Mouse (Mus musculus): ENCODE results near the gene Cnbd2. TPM values are rescaled to one million over a fixed set of nuclear protein-coding genes. Genes with fewer than 3 reads are reported as not detected.
"Not testable (repeated sequence)": the region's sequence is repeated elsewhere in the genome, so short reads cannot be mapped to it uniquely, and the experiment has no call there.

Cnbd2 gene
- polyA plus RNA-seq, 1 experiment, result not detected

DNA sequence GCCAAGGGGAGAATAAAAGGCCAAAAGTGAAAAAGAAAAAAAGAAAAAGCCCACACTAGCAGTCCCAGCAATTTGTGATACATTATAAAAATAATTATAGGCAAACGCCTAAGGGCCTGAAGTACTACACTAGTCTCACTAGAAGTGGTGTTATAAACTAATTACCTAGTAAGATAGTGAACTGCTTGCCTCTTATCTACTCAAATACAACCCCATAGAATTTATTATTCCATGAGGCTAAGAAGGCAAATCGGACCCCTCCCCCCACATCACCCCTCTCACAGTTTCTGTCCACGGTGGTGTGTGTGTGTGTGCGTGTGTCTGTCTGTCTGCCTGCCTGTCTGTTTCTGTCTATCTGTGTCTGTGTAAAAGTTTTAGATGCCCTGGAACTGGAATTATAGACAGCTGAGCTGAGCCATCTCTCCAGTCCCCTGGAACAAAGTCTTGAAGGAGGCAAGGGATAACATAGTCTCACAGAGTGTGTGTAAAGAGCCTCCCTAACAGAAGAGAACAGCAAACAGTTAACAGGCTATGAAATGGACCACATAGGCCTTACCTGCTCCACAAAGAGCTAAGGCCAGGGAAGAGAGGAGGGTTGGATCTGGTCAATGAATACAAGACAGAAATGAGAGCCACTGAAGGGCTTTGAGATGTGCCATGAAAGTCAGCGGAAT is 81.2 kb downstream of the Cnbd2 start:
- Histone ChIP-seq H3K9me3 (ENCODE audit: control insufficient read depth, low read length) (no peaks in the 10 kb centered on the region), H3K27me3 (ENCODE audit: control insufficient read depth) (no peaks in the 10 kb centered on the region), H3K4me3 (replicated peaks) (peak overlapping the region; percentile 65), H3K4me1 (ENCODE audit: control insufficient read depth) (peaks cover 9% of the 10 kb centered on the region), H3K36me3 (ENCODE audit: control insufficient read depth) (no peaks in the 10 kb centered on the region)
- no peak for TF ChIP-seq GATA1 (IDR thresholded peaks at IDR 0.05; ENCODE audit: low read length)
- TF ChIP-seq TAL1 (IDR thresholded peaks at IDR 0.05; ENCODE audit: low read length), result no peak

DNA sequence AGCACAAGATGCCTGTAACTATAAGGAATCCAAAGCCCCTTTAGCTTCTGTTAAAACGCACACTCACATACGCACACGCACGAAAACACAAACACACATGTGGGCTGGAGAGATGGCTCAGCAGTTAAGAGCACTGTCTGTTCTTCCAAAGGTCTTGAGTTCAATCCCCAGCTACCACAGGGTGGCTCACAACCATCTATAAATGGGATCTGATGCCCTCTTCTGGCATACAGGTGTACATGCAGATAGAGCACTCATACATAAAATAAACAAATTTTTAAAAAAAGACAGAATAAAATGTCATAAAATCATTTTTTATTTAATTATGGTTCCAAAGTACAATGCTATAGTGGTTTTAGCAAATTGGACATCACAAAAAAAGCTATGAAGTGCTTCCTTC is 82.2 kb downstream of the Cnbd2 start:
- H3K4me3 ChIP-seq (replicated peaks), result no peak overlapping the region
- H3K27me3 ChIP-seq (ENCODE audit: control insufficient read depth), result no peaks in the 10 kb centered on the region
- no peaks in the 10 kb centered on the region for H3K36me3 ChIP-seq (ENCODE audit: control insufficient read depth)
- H3K4me1 ChIP-seq (ENCODE audit: control insufficient read depth), result peaks cover 9% of the 10 kb centered on the region
- TF ChIP-seq TAL1 (IDR thresholded peaks at IDR 0.05; ENCODE audit: low read length), result no peak
- no peak for TF ChIP-seq GATA1 (IDR thresholded peaks at IDR 0.05; ENCODE audit: low read length)
- H3K9me3 ChIP-seq (ENCODE audit: control insufficient read depth, low read length), result no peaks in the 10 kb centered on the region

DNA sequence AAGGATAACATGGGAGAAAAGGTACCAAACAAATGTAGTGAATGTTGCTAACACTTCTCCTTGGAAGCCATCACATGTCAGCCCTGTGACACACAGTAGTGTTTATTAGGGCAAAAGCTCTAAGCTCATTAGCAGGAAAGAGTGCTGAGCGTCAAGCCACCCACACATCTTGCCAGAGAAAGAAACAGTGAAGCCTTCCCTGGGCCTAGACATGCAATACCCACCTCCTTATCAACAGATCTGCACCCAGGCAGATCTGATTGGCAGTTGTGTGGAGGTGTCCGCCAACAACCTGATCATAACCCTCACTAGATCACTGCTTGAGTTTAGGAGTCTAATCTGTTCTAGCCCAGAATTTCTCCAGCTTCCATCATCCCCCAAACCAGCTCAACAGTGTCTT is 84.0 kb downstream of the Cnbd2 start:
- TF ChIP-seq TAL1 (IDR thresholded peaks at IDR 0.05; ENCODE audit: low read length) (no peak), GATA1 (IDR thresholded peaks at IDR 0.05; ENCODE audit: low read length) (no peak)
- Histone ChIP-seq H3K36me3 (ENCODE audit: control insufficient read depth) (no peaks in the 10 kb centered on the region), H3K27me3 (ENCODE audit: control insufficient read depth) (no peaks in the 10 kb centered on the region; the same call in 1 of the 2 replicates), H3K4me1 (ENCODE audit: control insufficient read depth) (peaks cover 12% of the 10 kb centered on the region), H3K4me3 (replicated peaks) (no peak overlapping the region), H3K9me3 (ENCODE audit: control insufficient read depth, low read length) (no peaks in the 10 kb centered on the region)

DNA sequence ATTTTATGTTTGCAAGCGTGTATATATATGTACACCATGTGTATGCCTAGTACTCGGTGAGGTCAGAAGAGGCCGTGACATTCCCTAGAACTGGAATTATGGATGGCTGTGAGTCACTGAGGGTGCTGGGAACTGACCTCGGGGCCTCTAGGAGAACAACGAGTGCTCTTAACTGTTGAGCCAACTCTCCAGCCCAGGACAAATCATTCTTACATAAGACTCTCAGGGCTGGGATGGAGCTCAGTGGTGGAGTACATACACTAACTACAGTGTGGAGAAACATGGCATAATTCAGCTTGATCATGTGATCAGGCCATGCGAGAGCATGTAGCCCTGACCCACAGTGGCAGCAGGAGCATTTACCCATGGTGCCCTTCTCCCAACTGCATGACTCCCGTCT is 85.9 kb downstream of the Cnbd2 start:
- Histone ChIP-seq H3K36me3 (ENCODE audit: control insufficient read depth) (no peaks in the 10 kb centered on the region), H3K9me3 (ENCODE audit: control insufficient read depth, low read length) (no peaks in the 10 kb centered on the region), H3K4me3 (replicated peaks) (no peak overlapping the region), H3K27me3 (ENCODE audit: control insufficient read depth) (no peaks in the 10 kb centered on the region; the same call in 1 of the 2 replicates), H3K4me1 (ENCODE audit: control insufficient read depth) (peaks cover 17% of the 10 kb centered on the region)
- TF ChIP-seq GATA1 (IDR thresholded peaks at IDR 0.05; ENCODE audit: low read length), result no peak
- TF ChIP-seq TAL1 (IDR thresholded peaks at IDR 0.05; ENCODE audit: low read length), result no peak

DNA sequence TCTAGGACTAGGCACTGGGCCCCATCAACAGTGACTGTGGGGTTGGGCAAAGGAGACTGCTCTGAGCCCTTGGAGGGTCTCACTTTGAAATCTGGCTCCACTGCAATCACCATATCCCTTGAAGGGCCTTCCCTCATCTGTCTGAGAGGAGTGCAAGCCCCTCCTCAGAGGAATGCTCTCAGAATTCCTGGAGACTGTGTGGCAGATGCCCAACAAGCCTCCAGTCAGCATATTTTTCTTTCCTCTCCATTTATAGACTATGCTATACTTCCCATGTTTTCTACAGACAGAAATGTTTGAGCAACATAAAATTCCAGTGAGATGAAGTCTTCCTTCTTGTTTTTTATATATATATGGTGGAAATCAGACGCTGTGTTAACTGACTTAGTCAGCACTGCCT is 87.4 kb downstream of the Cnbd2 start:
- no peaks in the 10 kb centered on the region for H3K9me3 ChIP-seq (ENCODE audit: control insufficient read depth, low read length)
- no peaks in the 10 kb centered on the region for H3K36me3 ChIP-seq (ENCODE audit: control insufficient read depth)
- H3K4me1 ChIP-seq (ENCODE audit: control insufficient read depth), result peaks cover 9% of the 10 kb centered on the region
- TF ChIP-seq GATA1 (IDR thresholded peaks at IDR 0.05; ENCODE audit: low read length) (no peak), TAL1 (IDR thresholded peaks at IDR 0.05; ENCODE audit: low read length) (no peak)
- H3K27me3 ChIP-seq (ENCODE audit: control insufficient read depth), result no peaks in the 10 kb centered on the region; the same call in 1 of the 2 replicates
- no peak overlapping the region for H3K4me3 ChIP-seq (replicated peaks)

DNA sequence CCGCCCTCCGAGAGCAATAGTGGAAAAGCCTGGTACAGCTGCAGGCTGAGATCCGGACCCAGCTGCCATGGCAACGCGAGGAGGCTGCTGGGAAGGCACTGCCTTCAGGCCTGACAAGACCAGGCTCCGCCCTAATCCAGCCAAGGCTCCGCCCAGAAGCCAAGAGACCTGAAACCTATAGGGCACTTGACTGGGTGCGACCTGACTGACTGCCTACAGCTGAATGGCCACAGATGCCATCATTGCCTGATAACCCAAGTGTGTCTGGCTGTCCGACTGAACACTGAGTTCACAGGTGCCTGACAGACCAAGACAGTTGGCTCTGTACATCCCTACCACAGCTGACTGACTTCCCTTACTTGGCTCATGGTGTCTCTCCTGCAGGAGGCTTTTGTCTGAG is 89.2 kb downstream of the Cnbd2 start:
- Histone ChIP-seq H3K27me3 (ENCODE audit: control insufficient read depth) (no peaks in the 10 kb centered on the region; the same call in 1 of the 2 replicates), H3K4me1 (ENCODE audit: control insufficient read depth) (peaks cover 9% of the 10 kb centered on the region)
- TF ChIP-seq TAL1 (IDR thresholded peaks at IDR 0.05; ENCODE audit: low read length), result no peak
- no peak for TF ChIP-seq GATA1 (IDR thresholded peaks at IDR 0.05; ENCODE audit: low read length)

DNA sequence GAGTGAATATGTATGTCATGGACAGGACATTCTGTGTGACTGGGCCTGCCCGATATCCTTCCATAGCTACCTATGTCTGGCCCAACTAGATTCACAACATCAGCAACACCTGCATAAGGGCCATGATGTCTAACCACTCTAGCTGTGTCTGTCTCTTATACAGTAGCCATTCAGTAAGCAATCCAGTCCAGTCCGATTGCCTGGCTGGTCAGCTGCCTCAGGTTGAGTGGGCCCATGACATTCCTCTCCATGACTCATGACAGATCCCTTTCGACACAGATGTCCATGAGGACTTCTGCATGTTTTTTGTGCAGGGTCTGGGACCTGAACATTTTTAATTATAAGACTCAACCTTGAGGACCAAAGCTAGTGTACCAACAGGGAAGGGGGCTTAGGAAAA is 89.9 kb downstream of the Cnbd2 start:
- Histone ChIP-seq H3K4me1 (ENCODE audit: control insufficient read depth) (peaks cover 9% of the 10 kb centered on the region), H3K9me3 (ENCODE audit: control insufficient read depth, low read length) (no peaks in the 10 kb centered on the region), H3K36me3 (ENCODE audit: control insufficient read depth) (no peaks in the 10 kb centered on the region), H3K4me3 (replicated peaks) (no peak overlapping the region), H3K27me3 (ENCODE audit: control insufficient read depth) (no peaks in the 10 kb centered on the region; the same call in 1 of the 2 replicates)
- TF ChIP-seq GATA1 (IDR thresholded peaks at IDR 0.05; ENCODE audit: low read length), result no peak
- no peak for TF ChIP-seq TAL1 (IDR thresholded peaks at IDR 0.05; ENCODE audit: low read length)

More for the DNA sequence above, 89.2 kb downstream of the Cnbd2 start:
- no peak overlapping the region for H3K4me3 ChIP-seq (replicated peaks)
- no peaks in the 10 kb centered on the region for H3K36me3 ChIP-seq (ENCODE audit: control insufficient read depth)
- H3K9me3 ChIP-seq (ENCODE audit: control insufficient read depth, low read length), result no peaks in the 10 kb centered on the region

DNA sequence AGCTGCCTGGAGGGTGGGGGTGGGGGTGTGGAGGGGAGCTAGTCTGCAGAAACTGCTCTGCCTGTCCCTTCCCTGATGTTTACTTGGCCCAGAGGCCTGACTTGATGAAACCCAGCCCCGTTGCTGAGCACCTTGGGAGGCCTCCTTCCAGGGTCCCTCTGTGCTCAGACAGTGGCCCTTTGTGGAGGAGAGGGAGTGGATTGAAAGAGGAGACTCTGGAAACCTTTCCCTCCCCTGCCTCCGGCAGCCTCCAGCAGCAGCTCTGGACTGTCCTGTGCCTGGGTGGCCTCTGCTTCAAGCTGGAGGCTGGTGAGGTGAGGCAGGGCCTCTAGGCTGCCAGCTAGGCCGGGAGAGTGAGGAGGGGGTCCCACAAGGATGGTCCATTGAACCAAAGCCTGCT is 94.9 kb downstream of the Cnbd2 start:
- Histone ChIP-seq H3K27me3 (ENCODE audit: control insufficient read depth) (no peaks in the 10 kb centered on the region), H3K4me3 (replicated peaks) (no peak overlapping the region), H3K9me3 (ENCODE audit: control insufficient read depth, low read length) (no peaks in the 10 kb centered on the region), H3K36me3 (ENCODE audit: control insufficient read depth) (no peaks in the 10 kb centered on the region), H3K4me1 (ENCODE audit: control insufficient read depth) (no peaks in the 10 kb centered on the region)
- no peak for TF ChIP-seq TAL1 (IDR thresholded peaks at IDR 0.05; ENCODE audit: low read length)
- TF ChIP-seq GATA1 (IDR thresholded peaks at IDR 0.05; ENCODE audit: low read length), result no peak

DNA sequence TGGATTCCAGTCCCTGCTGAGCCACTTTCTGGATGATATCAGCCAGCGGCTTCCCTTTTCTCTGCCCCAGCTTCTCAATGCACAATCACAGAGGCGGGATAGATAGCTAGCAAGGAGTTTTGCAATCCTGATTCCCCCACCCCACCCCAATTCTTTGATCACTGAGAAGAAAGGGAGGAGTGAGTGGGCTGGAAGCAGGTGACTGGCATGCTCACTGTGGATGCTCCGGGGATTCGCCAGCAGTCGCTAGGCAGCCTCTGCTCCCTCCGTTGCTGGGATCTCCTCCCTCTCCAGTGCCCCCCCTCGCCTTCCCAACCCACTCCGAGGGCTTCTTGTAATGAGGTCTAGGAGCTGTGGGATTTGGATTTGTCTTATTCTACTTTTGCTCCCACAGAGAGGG is 96.1 kb downstream of the Cnbd2 start:
- H3K4me1 ChIP-seq (ENCODE audit: control insufficient read depth), result no peaks in the 10 kb centered on the region
- H3K4me3 ChIP-seq (replicated peaks), result no peak overlapping the region
- no peaks in the 10 kb centered on the region for H3K9me3 ChIP-seq (ENCODE audit: control insufficient read depth, low read length)
- H3K27me3 ChIP-seq (ENCODE audit: control insufficient read depth), result no peaks in the 10 kb centered on the region
- no peaks in the 10 kb centered on the region for H3K36me3 ChIP-seq (ENCODE audit: control insufficient read depth)
- TF ChIP-seq GATA1 (IDR thresholded peaks at IDR 0.05; ENCODE audit: low read length), result no peak
- TF ChIP-seq TAL1 (IDR thresholded peaks at IDR 0.05; ENCODE audit: low read length), result no peak

DNA sequence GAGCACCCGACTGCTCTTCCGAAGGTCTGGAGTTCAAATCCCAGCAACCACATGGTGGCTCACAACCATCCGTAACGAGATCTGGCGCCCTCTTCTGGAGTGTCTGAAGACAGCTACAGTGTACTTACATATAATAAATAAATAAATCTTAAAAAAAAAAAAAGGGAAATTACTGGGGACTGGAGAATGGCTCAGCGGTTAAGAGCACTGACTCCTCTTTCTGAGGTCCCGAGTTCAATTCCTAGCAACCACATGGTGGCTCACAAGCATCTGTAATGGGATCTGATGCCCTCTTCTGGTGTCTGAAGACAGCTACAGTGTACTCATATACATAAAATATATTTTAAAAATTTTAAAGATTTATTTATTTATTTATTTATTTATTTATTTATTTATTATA is 99.2 kb downstream of the Cnbd2 start:
- H3K9me3 ChIP-seq (ENCODE audit: control insufficient read depth, low read length); H3K27me3 ChIP-seq (ENCODE audit: control insufficient read depth); H3K4me1 ChIP-seq (ENCODE audit: control insufficient read depth); H3K36me3 ChIP-seq (ENCODE audit: control insufficient read depth); H3K4me3 ChIP-seq (replicated peaks): not testable (repeated sequence)

All from erythroblast, embryonic 14.5 days (primary cell).